Mouse (Mus musculus): Measurements from ENCODE around the gene Dcaf4.

GRCm38 (mm10) chr12:83525822-83526544 is 5.7 kb downstream of the Dcaf4 start:
- TF ChIP-seq EP300 (IDR thresholded peaks at IDR 0.05; ENCODE audit: low read depth) (no peak), CTCF (IDR thresholded peaks at IDR 0.05; ENCODE audit: low read depth) (no peak)

All from heart, postnatal 0 days (tissue).